Mouse (Mus musculus) kidney, embryonic 16.5 days (tissue): Measurements from ENCODE around the gene Rps6ka1. TPM values are rescaled to one million over a fixed set of nuclear protein-coding genes. Genes with fewer than 3 reads are reported as not detected.

ENCODE experiments used
- ATAC-seq: fragments of 200-750 bp; cut with Nextera tagmentation; 2 replicates; pipeline ENCODE4 v1.8.0; 2017; ENCODE audit warnings: moderate TSS enrichment; ENCODE audit not compliant: low FRiP score, low TSS enrichment
- H3K27ac ChIP-seq: fragments of 300-500 bp; sonication (generic); 2 replicates; pipeline ENCODE4 v1.5.1; 2014; ENCODE audit warnings: low read length
- H3K27me3 ChIP-seq: fragments of 300-500 bp; sonication (generic); 2 replicates; pipeline ENCODE4 v1.6.1; 2014; ENCODE audit warnings: low read length, control low read depth, mixed read lengths; ENCODE audit not compliant: insufficient read depth
- H3K36me3 ChIP-seq: fragments of 300-500 bp; sonication (generic); 2 replicates; pipeline ENCODE4 v1.6.1; 2014; ENCODE audit warnings: low read length, control low read depth, mixed read lengths; ENCODE audit not compliant: insufficient read depth
- H3K4me1 ChIP-seq: fragments of 300-500 bp; sonication (generic); 2 replicates; pipeline ENCODE4 v1.6.1; 2014; ENCODE audit warnings: low read length, control low read depth, mixed read lengths; ENCODE audit not compliant: insufficient read depth
- H3K4me2 ChIP-seq: fragments of 300-500 bp; sonication (generic); replicated peaks from 2 replicates; pipeline ENCODE4 v1.6.1; 2014; ENCODE audit warnings: low read depth, low read length
- H3K4me3 ChIP-seq: fragments of 300-500 bp; sonication (generic); 2 replicates; pipeline ENCODE4 v1.5.1; 2014; ENCODE audit warnings: mild to moderate bottlenecking, low read length
- H3K9ac ChIP-seq: fragments of 300-500 bp; sonication (generic); replicated peaks from 2 replicates; pipeline ENCODE4 v1.6.1; 2014; ENCODE audit warnings: low read length
- H3K9me3 ChIP-seq: fragments of 300-500 bp; sonication (generic); 2 replicates; pipeline ENCODE4 v1.6.1; 2016; ENCODE audit warnings: low read length, control low read depth
- WGBS: fragments of 180-500 bp; shearing (Covaris S2); extraction: QIAGEN DNeasy Blood & Tissue Kit; methylation state at CpG from one replicate; pipeline ENCODE4 v1.1.7; 2014; 5-methylcytosine and 5-hydroxymethylcytosine counted together
- polyA plus RNA-seq: library from polyadenylated mRNA; unstranded; fragments of >200 nt; fragmentation: Nextera tagmentation; extraction: Ambion mirVana; gene quantifications from 2 replicates; pipeline ENCODE4 v1.2.1, GENCODE M21; 2015

Gene Rps6ka1
- polyA plus RNA-seq, 1 experiment from 2014 or later: 52.0 TPM

GRCm38 (mm10) chr4:133829281-133830070 is 58.1 kb downstream of the Rps6ka1 start:
- 7% methylated on average over 10 of the region's 10 CpGs for WGBS
- Histone ChIP-seq H3K4me1 (peaks cover 12% of the 10 kb centered on the region; the same call in 1 of the 2 replicates), H3K4me2 (peak overlapping the region; percentile 28; the same call in 1 of the 2 replicates), H3K27ac (no peak overlapping the region), H3K4me3 (no peak overlapping the region), H3K9ac (0 out of 2 replicates have a peak overlapping the region, but pooled peaks have one; percentile 8), H3K9me3 (no peaks in the 10 kb centered on the region), H3K36me3 (no peaks in the 10 kb centered on the region), H3K27me3 (0 out of 2 replicates have a peak, but pooled peaks cover 5% of the 10 kb centered on the region)
- no peak for ATAC-seq

GRCm38 (mm10) chr4:133827887-133828794 is 59.5 kb downstream of the Rps6ka1 start:
- Histone ChIP-seq H3K27me3 (0 out of 2 replicates have a peak, but pooled peaks cover 5% of the 10 kb centered on the region), H3K36me3 (no peaks in the 10 kb centered on the region), H3K9me3 (no peaks in the 10 kb centered on the region), H3K27ac (no peak overlapping the region), H3K9ac (0 out of 2 replicates have a peak overlapping the region, but pooled peaks have one; percentile 28), H3K4me1 (peaks cover 12% of the 10 kb centered on the region; the same call in 1 of the 2 replicates), H3K4me3 (peak overlapping the region; percentile 24), H3K4me2 (peak overlapping the region; percentile 47)
- no peak for ATAC-seq
- WGBS: 9% methylated on average over 25 of the region's 25 CpGs

GRCm38 (mm10) chr4:133827354-133827753 is 60.2 kb downstream of the Rps6ka1 start:
- H3K27ac ChIP-seq: no peak overlapping the region
- no peak for ATAC-seq
- H3K4me3 ChIP-seq: no peak overlapping the region
- WGBS: 64% methylated on average over 6 of the region's 6 CpGs
- H3K36me3 ChIP-seq: no peaks in the 10 kb centered on the region
- no peaks in the 10 kb centered on the region for H3K9me3 ChIP-seq
- H3K4me1 ChIP-seq: peaks cover 12% of the 10 kb centered on the region; the same call in 1 of the 2 replicates
- H3K27me3 ChIP-seq: 0 out of 2 replicates have a peak, but pooled peaks cover 5% of the 10 kb centered on the region
- H3K4me2 ChIP-seq: no peak overlapping the region
- H3K9ac ChIP-seq: no peak overlapping the region

GRCm38 (mm10) chr4:133825731-133826130 is 61.9 kb downstream of the Rps6ka1 start:
- peaks cover 12% of the 10 kb centered on the region; the same call in 1 of the 2 replicates for H3K4me1 ChIP-seq
- ATAC-seq: no peak

GRCm38 (mm10) chr4:133820806-133821560 is 66.6 kb downstream of the Rps6ka1 start:
- peak overlapping the region; percentile 35; the same call in 1 of the 2 replicates for H3K9ac ChIP-seq
- H3K27ac ChIP-seq: no peak overlapping the region
- 50% methylated on average over 9 of the region's 9 CpGs for WGBS
- no peaks in the 10 kb centered on the region for H3K9me3 ChIP-seq
- H3K4me2 ChIP-seq: no peak overlapping the region
- H3K36me3 ChIP-seq: no peaks in the 10 kb centered on the region
- no peak for ATAC-seq
- H3K4me1 ChIP-seq: peaks cover 9% of the 10 kb centered on the region
- H3K27me3 ChIP-seq: no peaks in the 10 kb centered on the region
- H3K4me3 ChIP-seq: no peak overlapping the region

More at GRCm38 (mm10) chr4:133825731-133826130, 61.9 kb downstream of the Rps6ka1 start:
- Histone ChIP-seq H3K27ac (no peak overlapping the region), H3K9ac (no peak overlapping the region), H3K27me3 (0 out of 2 replicates have a peak, but pooled peaks cover 5% of the 10 kb centered on the region), H3K4me3 (no peak overlapping the region), H3K9me3 (no peaks in the 10 kb centered on the region), H3K36me3 (no peaks in the 10 kb centered on the region), H3K4me2 (no peak overlapping the region)
- WGBS: 40% methylated on average over 3 of the region's 3 CpGs

DNA sequence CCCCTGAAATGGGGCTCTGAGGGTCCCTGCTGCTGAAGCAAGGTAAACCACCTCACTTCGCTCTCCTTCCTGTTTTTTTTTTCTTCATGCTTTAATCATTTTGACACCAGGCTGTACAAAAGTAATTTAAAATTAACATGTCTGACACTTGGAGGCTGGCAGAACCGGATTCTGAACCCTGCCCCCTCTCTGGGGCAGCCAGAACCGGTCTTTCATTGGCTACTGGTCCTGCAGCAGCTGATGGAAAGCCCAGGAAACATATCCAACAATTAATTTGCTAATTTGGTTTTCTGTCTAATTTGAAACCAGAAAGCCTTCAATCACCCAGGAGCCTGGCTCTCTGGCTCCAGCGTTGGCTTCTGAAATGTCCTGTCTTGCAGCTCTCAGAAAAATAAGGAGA is 67.4 kb downstream of the Rps6ka1 start:
- Histone ChIP-seq H3K4me2 (no peak overlapping the region), H3K27ac (no peak overlapping the region)
- whole genome bisulfite sequencing: 41% methylated on average over 4 of the region's 4 CpGs

GRCm38 (mm10) chr4:133817356-133817755 is 70.2 kb downstream of the Rps6ka1 start:
- H3K4me3 ChIP-seq: no peak overlapping the region
- 94% methylated on average over 5 of the region's 5 CpGs for WGBS
- no peaks in the 10 kb centered on the region for H3K9me3 ChIP-seq
- H3K4me2 ChIP-seq: no peak overlapping the region
- no peak overlapping the region for H3K27ac ChIP-seq
- peaks cover 23% of the 10 kb centered on the region for H3K4me1 ChIP-seq
- no peaks in the 10 kb centered on the region for H3K36me3 ChIP-seq
- ATAC-seq: no peak
- no peak overlapping the region for H3K9ac ChIP-seq
- H3K27me3 ChIP-seq: no peaks in the 10 kb centered on the region

More for the DNA sequence above, 67.4 kb downstream of the Rps6ka1 start:
- H3K4me1 ChIP-seq: peaks cover 18% of the 10 kb centered on the region
- H3K9ac ChIP-seq: 0 out of 2 replicates have a peak overlapping the region, but pooled peaks have one; percentile 35
- H3K27me3 ChIP-seq: no peaks in the 10 kb centered on the region
- H3K9me3 ChIP-seq: no peaks in the 10 kb centered on the region
- no peaks in the 10 kb centered on the region for H3K36me3 ChIP-seq
- no peak overlapping the region for H3K4me3 ChIP-seq
- ATAC-seq: no peak

GRCm38 (mm10) chr4:133816504-133816875 is 71.1 kb downstream of the Rps6ka1 start:
- 22% methylated on average over 7 of the region's 7 CpGs for WGBS
- no peak for ATAC-seq

More at GRCm38 (mm10) chr4:133816504-133816875, 71.1 kb downstream of the Rps6ka1 start:
- H3K27me3 ChIP-seq: no peaks in the 10 kb centered on the region
- peak overlapping the region; percentile 97; the same call in 1 of the 2 replicates for H3K9ac ChIP-seq
- no peaks in the 10 kb centered on the region for H3K9me3 ChIP-seq
- peak overlapping the region; percentile 44 for H3K4me2 ChIP-seq
- no peaks in the 10 kb centered on the region for H3K36me3 ChIP-seq
- peaks cover 23% of the 10 kb centered on the region for H3K4me1 ChIP-seq
- peak overlapping the region; percentile 29 for H3K4me3 ChIP-seq
- H3K27ac ChIP-seq: peak overlapping the region; percentile 100; the same call in 1 of the 2 replicates
